Comparison of ENCODE assay signal across 10 mouse cellular contexts in the genomic region with DNA sequence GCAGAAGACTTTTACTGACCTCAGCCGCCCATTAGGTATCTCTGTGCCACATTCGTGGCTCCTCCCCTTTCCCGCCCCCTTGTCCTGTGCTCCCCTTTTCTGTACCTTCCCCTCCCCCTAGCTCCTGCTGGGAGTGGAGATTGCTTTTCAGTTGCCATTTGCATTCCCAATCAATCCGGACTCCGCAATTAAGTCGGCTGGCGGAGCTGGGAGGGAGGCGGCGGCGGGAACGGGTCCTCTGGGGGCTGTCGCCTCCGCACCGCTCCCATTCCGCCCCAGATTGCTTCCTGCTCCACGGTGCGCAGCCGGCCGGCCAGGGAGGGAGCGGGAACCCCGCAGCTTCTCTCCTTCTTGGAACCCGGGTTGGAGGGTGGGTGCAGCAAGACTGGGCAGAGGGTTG. TPM values are rescaled to one million over a fixed set of nuclear protein-coding genes. Genes with fewer than 3 reads are reported as not detected.
A peak's percentile ranks its signal among the peaks of the same experiment; 100 is the strongest.
DNase-seq lines count a peak whose midpoint lies in the region; ATAC-seq and TF ChIP-seq lines count a peak whose summit lies in the region.
"Had no signal": no experiment of that assay in that cellular context is flagged by ENCODE, and none has a peak within 500 bp of the region (broad histone marks: within the 10 kb centered on the region; RNA-seq: fewer than 3 reads in every experiment).

No protein-coding gene starts in this region.

- peaks cover 80% of the 10 kb centered on the region for H3K36me3 ChIP-seq in heart, embryonic 10.5 days
- H3K36me3 ChIP-seq in embryonic facial prominence, embryonic 12.5 days = peaks cover 76% of the 10 kb centered on the region
- H3K36me3 ChIP-seq in kidney, embryonic 15.5 days = peaks cover 82% of the 10 kb centered on the region
- H3K36me3 ChIP-seq in midbrain, embryonic 11.5 days (ENCODE audit: control insufficient read depth, insufficient read depth, low read length) = peaks cover 28% of the 10 kb centered on the region; the same call in 1 of the 2 replicates
- peaks cover 36% of the 10 kb centered on the region for H3K36me3 ChIP-seq in stomach, postnatal 0 days (ENCODE audit: control insufficient read depth, insufficient read depth, low read length)

- no peak for TF ChIP-seq CTCF in stomach, postnatal 0 days (IDR thresholded peaks at IDR 0.05; ENCODE audit: low read depth)

- H3K4me2 ChIP-seq in embryonic facial prominence, embryonic 12.5 days (replicated peaks) = peak overlapping the region; percentile 30
- H3K4me2 ChIP-seq in kidney, embryonic 15.5 days = peak overlapping the region; percentile 56
- H3K4me2 ChIP-seq in midbrain, embryonic 11.5 days = peak overlapping the region; percentile 25; the same call in 1 of the 2 replicates
- no peak overlapping the region for H3K4me2 ChIP-seq in stomach, postnatal 0 days (replicated peaks; ENCODE audit: low read depth)

- WGBS in heart, embryonic 10.5 days = 16% methylated on average over 22 of the region's 22 CpGs
- 26% methylated on average over 22 of the region's 22 CpGs for WGBS in embryonic facial prominence, embryonic 12.5 days
- WGBS in kidney, embryonic 15.5 days = 32% methylated on average over 22 of the region's 22 CpGs
- 16% methylated on average over 22 of the region's 22 CpGs for WGBS in midbrain, embryonic 11.5 days
- WGBS in stomach, postnatal 0 days = 63% methylated on average over 22 of the region's 22 CpGs

- peaks cover 16% of the 10 kb centered on the region; the same call in 1 of the 2 replicates for H3K27me3 ChIP-seq in heart, embryonic 10.5 days (ENCODE audit: insufficient read depth, poor library complexity, severe bottlenecking)
- H3K27me3 ChIP-seq in embryonic facial prominence, embryonic 12.5 days = 0 out of 2 replicates have a peak, but pooled peaks cover 8% of the 10 kb centered on the region
- 0 out of 2 replicates have a peak, but pooled peaks cover 9% of the 10 kb centered on the region for H3K27me3 ChIP-seq in kidney, embryonic 15.5 days
- H3K27me3 ChIP-seq in midbrain, embryonic 11.5 days (ENCODE audit: control insufficient read depth, insufficient read depth, low read length) = no peaks in the 10 kb centered on the region
- no peaks in the 10 kb centered on the region for H3K27me3 ChIP-seq in stomach, postnatal 0 days (ENCODE audit: control insufficient read depth, insufficient read depth, low read length)

- peak overlapping the region; percentile 49 for H3K4me3 ChIP-seq in heart, embryonic 10.5 days
- H3K4me3 ChIP-seq in embryonic facial prominence, embryonic 12.5 days = no peak overlapping the region
- H3K4me3 ChIP-seq in kidney, embryonic 15.5 days (replicated peaks) = peak overlapping the region; percentile 21
- H3K4me3 ChIP-seq in midbrain, embryonic 11.5 days (ENCODE audit: low read depth, low read length) = no peak overlapping the region
- H3K4me3 ChIP-seq in stomach, postnatal 0 days (ENCODE audit: low read depth, low read length) = no peak overlapping the region

- peak overlapping the region; percentile 42 for H3K27ac ChIP-seq in heart, embryonic 10.5 days
- H3K27ac ChIP-seq in embryonic facial prominence, embryonic 12.5 days = no peak overlapping the region
- H3K27ac ChIP-seq in kidney, embryonic 15.5 days = no peak overlapping the region
- no peak overlapping the region for H3K27ac ChIP-seq in midbrain, embryonic 11.5 days (ENCODE audit: low read depth, low read length)
- H3K27ac ChIP-seq in stomach, postnatal 0 days (replicated peaks) = no peak overlapping the region

- no peak for ATAC-seq in embryonic facial prominence, embryonic 12.5 days (ENCODE audit: insufficient number of reproducible peaks, insufficient read depth, low FRiP score, low TSS enrichment)
- no peak for ATAC-seq in kidney, embryonic 15.5 days (replicated peaks; ENCODE audit: low FRiP score)
- peak; percentile 14; the same call in 1 of the 2 replicates for ATAC-seq in midbrain, embryonic 11.5 days (ENCODE audit: low FRiP score)
- ATAC-seq in stomach, postnatal 0 days (ENCODE audit: low FRiP score, low TSS enrichment) = no peak

- H3K9me3 ChIP-seq in heart, embryonic 10.5 days = no peaks in the 10 kb centered on the region
- H3K9me3 ChIP-seq in embryonic facial prominence, embryonic 12.5 days = no peaks in the 10 kb centered on the region
- no peaks in the 10 kb centered on the region for H3K9me3 ChIP-seq in kidney, embryonic 15.5 days (replicated peaks)
- no peaks in the 10 kb centered on the region for H3K9me3 ChIP-seq in midbrain, embryonic 11.5 days (ENCODE audit: control insufficient read depth, low read length)
- no peaks in the 10 kb centered on the region for H3K9me3 ChIP-seq in stomach, postnatal 0 days (ENCODE audit: control insufficient read depth, low read length)

- no peak for DNase-seq in heart, embryonic 10.5 days (ENCODE audit: low spot score)
- no peak for DNase-seq in heart, adult 11 months
- DNase-seq in midbrain, embryonic 11.5 days (ENCODE audit: low spot score, missing footprints) = peak; percentile 87
- no peak for DNase-seq in gastrocnemius, postnatal 10 days
- no peak for DNase-seq in stomach, postnatal 0 days (ENCODE audit: low spot score)
- no peak for DNase-seq in left cerebral cortex, postnatal 14 days (ENCODE audit: low spot score in 2 of 2)
- DNase-seq: adrenal gland, postnatal 14 days had no signal

- H3K9ac ChIP-seq in embryonic facial prominence, embryonic 12.5 days = peak overlapping the region; percentile 30; the same call in 1 of the 2 replicates
- peak overlapping the region; percentile 15; the same call in 1 of the 2 replicates for H3K9ac ChIP-seq in kidney, embryonic 15.5 days
- H3K9ac ChIP-seq in midbrain, embryonic 11.5 days (ENCODE audit: low read length) = peak overlapping the region; percentile 20; the same call in 1 of the 2 replicates
- no peak overlapping the region for H3K9ac ChIP-seq in stomach, postnatal 0 days (ENCODE audit: low read length)

- intact Hi-C loops in left cerebral cortex, postnatal 14 days (cut with DNase I) = loop anchor here (5.0 kb wide), 1 partner anchor 112 kb away; no protein-coding TSS in a partner anchor

- H3K4me1 ChIP-seq in heart, embryonic 10.5 days = peaks cover 47% of the 10 kb centered on the region
- H3K4me1 ChIP-seq in embryonic facial prominence, embryonic 12.5 days = peaks cover 36% of the 10 kb centered on the region
- peaks cover 45% of the 10 kb centered on the region for H3K4me1 ChIP-seq in kidney, embryonic 15.5 days
- H3K4me1 ChIP-seq in midbrain, embryonic 11.5 days (ENCODE audit: control insufficient read depth, insufficient read depth, low read length) = peaks cover 28% of the 10 kb centered on the region
- H3K4me1 ChIP-seq in stomach, postnatal 0 days (replicated peaks; ENCODE audit: control insufficient read depth, insufficient read depth) = no peaks in the 10 kb centered on the region

- no peak for TF ChIP-seq EP300 in stomach, postnatal 0 days (optimal IDR thresholded peaks at IDR 0.05)

RNA-seq across cellular contexts. Expression of a gene that starts 33.0 kb away (rescaled TPM):
- polyA plus RNA-seq in heart, embryonic 10.5 days (2016; fragmentation: Nextera tagmentation; extraction: Ambion mirVana) = 20.1 and 30.1 TPM in 2 replicates
- 52.4 and 68.6 TPM in 2 replicates for polyA plus RNA-seq in embryonic facial prominence, embryonic 12.5 days (2016; fragmentation: Nextera tagmentation; extraction: Ambion mirVana)
- 18.8 and 21.0 TPM in 2 replicates for polyA plus RNA-seq in kidney, embryonic 15.5 days (2015; fragmentation: Nextera tagmentation; extraction: Ambion mirVana)
- polyA plus RNA-seq in midbrain, embryonic 11.5 days (2014; fragmentation: Nextera tagmentation; extraction: Ambion mirVana) = 43.1 and 57.0 TPM in 2 replicates
- 10 to 100 TPM; 61.0 to 61.8 TPM for total RNA-seq in gastrocnemius, postnatal 10 days (2021)
- polyA plus RNA-seq in stomach, postnatal 0 days (2015; fragmentation: Nextera tagmentation; extraction: Ambion mirVana) = 21.9 and 26.5 TPM in 2 replicates
- 100 to 1,000 TPM; 464 to 465 TPM for total RNA-seq in left cerebral cortex, postnatal 14 days (2021)

RNA-seq across cellular contexts. Expression of a gene that starts 37.3 kb away (rescaled TPM):
- polyA plus RNA-seq in heart, embryonic 10.5 days (2016; fragmentation: Nextera tagmentation; extraction: Ambion mirVana) = 21.3 and 22.3 TPM in 2 replicates
- polyA plus RNA-seq in embryonic facial prominence, embryonic 12.5 days (2016; fragmentation: Nextera tagmentation; extraction: Ambion mirVana) = 24.7 and 24.9 TPM in 2 replicates
- 25.2 and 26.5 TPM in 2 replicates for polyA plus RNA-seq in kidney, embryonic 15.5 days (2015; fragmentation: Nextera tagmentation; extraction: Ambion mirVana)
- polyA plus RNA-seq in midbrain, embryonic 11.5 days (2014; fragmentation: Nextera tagmentation; extraction: Ambion mirVana) = 30.5 and 32.3 TPM in 2 replicates
- 1 to 10 TPM; 9.0 to 9.9 TPM for total RNA-seq in gastrocnemius, postnatal 10 days (2021)
- 20.9 and 21.1 TPM in 2 replicates for polyA plus RNA-seq in stomach, postnatal 0 days (2015; fragmentation: Nextera tagmentation; extraction: Ambion mirVana)
- total RNA-seq in left cerebral cortex, postnatal 14 days (2021) = 10 to 100 TPM; 30.4 to 31.2 TPM

RNA-seq across cellular contexts. Expression of a gene that starts 39.9 kb away (rescaled TPM):
- polyA plus RNA-seq in heart, embryonic 10.5 days (2016; fragmentation: Nextera tagmentation; extraction: Ambion mirVana) = 156 and 197 TPM in 2 replicates
- polyA plus RNA-seq in embryonic facial prominence, embryonic 12.5 days (2016; fragmentation: Nextera tagmentation; extraction: Ambion mirVana) = 117 and 122 TPM in 2 replicates
- 116 and 125 TPM in 2 replicates for polyA plus RNA-seq in kidney, embryonic 15.5 days (2015; fragmentation: Nextera tagmentation; extraction: Ambion mirVana)
- polyA plus RNA-seq in midbrain, embryonic 11.5 days (2014; fragmentation: Nextera tagmentation; extraction: Ambion mirVana) = 79.3 and 84.6 TPM in 2 replicates
- total RNA-seq in gastrocnemius, postnatal 10 days (2021) = 100 to 1,000 TPM; 124 to 142 TPM
- polyA plus RNA-seq in stomach, postnatal 0 days (2015; fragmentation: Nextera tagmentation; extraction: Ambion mirVana) = 66.6 and 67.9 TPM in 2 replicates
- 100 to 1,000 TPM; 110 to 120 TPM for total RNA-seq in left cerebral cortex, postnatal 14 days (2021)

RNA-seq across cellular contexts. Expression of a gene that starts 42.0 kb away (rescaled TPM):
- 0.06 TPM in 1 of 2 replicates, not detected in the other for polyA plus RNA-seq in heart, embryonic 10.5 days (2016; fragmentation: Nextera tagmentation; extraction: Ambion mirVana)
- polyA plus RNA-seq in embryonic facial prominence, embryonic 12.5 days (2016; fragmentation: Nextera tagmentation; extraction: Ambion mirVana) = 0.04 and 0.23 TPM in 2 replicates
- 0.04 and 0.10 TPM in 2 replicates for polyA plus RNA-seq in kidney, embryonic 15.5 days (2015; fragmentation: Nextera tagmentation; extraction: Ambion mirVana)
- 0.15 TPM in 1 of 2 replicates, not detected in the other for polyA plus RNA-seq in midbrain, embryonic 11.5 days (2014; fragmentation: Nextera tagmentation; extraction: Ambion mirVana)
- not detected for total RNA-seq in gastrocnemius, postnatal 10 days (2021)
- 0.02 TPM in 1 of 2 replicates, not detected in the other for polyA plus RNA-seq in stomach, postnatal 0 days (2015; fragmentation: Nextera tagmentation; extraction: Ambion mirVana)
- total RNA-seq in left cerebral cortex, postnatal 14 days (2021) = under 1 TPM in 1 of 2 experiments, not detected in 1; 0.40 TPM
- total RNA-seq: adrenal gland, postnatal 14 days; layer of hippocampus, postnatal 10 days had no signal

RNA-seq across cellular contexts. Expression of a gene that starts 55.8 kb away (rescaled TPM):
- 1.6 and 3.3 TPM in 2 replicates for polyA plus RNA-seq in heart, embryonic 10.5 days (2016; fragmentation: Nextera tagmentation; extraction: Ambion mirVana)
- polyA plus RNA-seq in embryonic facial prominence, embryonic 12.5 days (2016; fragmentation: Nextera tagmentation; extraction: Ambion mirVana) = 0.33 and 1.1 TPM in 2 replicates
- polyA plus RNA-seq in kidney, embryonic 15.5 days (2015; fragmentation: Nextera tagmentation; extraction: Ambion mirVana) = 0.61 and 0.67 TPM in 2 replicates
- polyA plus RNA-seq in midbrain, embryonic 11.5 days (2014; fragmentation: Nextera tagmentation; extraction: Ambion mirVana) = 0.25 TPM in 2 replicates
- total RNA-seq in gastrocnemius, postnatal 10 days (2021) = 10 to 100 TPM; 31.3 to 37.4 TPM
- 0.21 and 0.25 TPM in 2 replicates for polyA plus RNA-seq in stomach, postnatal 0 days (2015; fragmentation: Nextera tagmentation; extraction: Ambion mirVana)
- under 1 TPM; 0.15 to 0.30 TPM for total RNA-seq in left cerebral cortex, postnatal 14 days (2021)

Comparison
In these comparisons a context has a peak if more than half of its experiments do, and no peak if none do; other contexts are left out.
1. H3K4me3 ChIP-seq: peak in heart, embryonic 10.5 days (single experiment) and kidney, embryonic 15.5 days (single experiment); none in embryonic facial prominence, embryonic 12.5 days (single experiment), midbrain, embryonic 11.5 days (single experiment) and stomach, postnatal 0 days (single experiment).